Mouse (Mus musculus) cortical plate, adult 2 months (tissue): ENCODE measurements around the gene Aacs.

ENCODE experiments used
- CTCF ChIP-seq: fragments of 200-500 bp; IDR thresholded peaks from 2 replicates; pipeline ENCODE4 v1.5.1; 2011; ENCODE audit warnings: mild to moderate bottlenecking, control low read depth, low read length; ENCODE audit not compliant: insufficient read depth; ENCODE audit errors: extremely low read depth
- POLR2A ChIP-seq: fragments of 200-500 bp; IDR thresholded peaks from 2 replicates; pipeline ENCODE4 v1.6.1; 2011; ENCODE audit warnings: mild to moderate bottlenecking, low read length, control low read depth; ENCODE audit not compliant: insufficient read depth; ENCODE audit errors: extremely low read depth

GRCm38 (mm10) chr5:125523361-125523760 is 47.7 kb downstream of the Aacs start:
- TF ChIP-seq CTCF (no peak), POLR2A (no peak)
